Mouse (Mus musculus) frontal cortex, postnatal 10 days (tissue): ENCODE data around the gene Sema4f.
A peak's percentile ranks its signal among the peaks of the same experiment; 100 is the strongest.

Experiments used
- DNase-seq, 2 experiments: peaks; one replicate each; pipeline ENCODE4 v3.0.0; 2022; ENCODE audit warnings: low spot score in 2 of 2, mixed read lengths in 1 of 2

The Sema4f gene

GRCm38 (mm10) chr6:82871632-82872331 is 67.8 kb downstream of the Sema4f start:
- DNase-seq = no peak

- DNase-seq = no peak
These were observed 71.1 kb downstream of the Sema4f start for GRCm38 (mm10) chr6:82868476-82868875.

- DNase-seq = peak; percentile 14 to 29
These were observed 76.1 kb downstream of the Sema4f start for GRCm38 (mm10) chr6:82863380-82863874.

- no peak for DNase-seq
These were observed 77.1 kb downstream of the Sema4f start for GRCm38 (mm10) chr6:82862475-82862874.

GRCm38 (mm10) chr6:82862042-82862441 is 77.5 kb downstream of the Sema4f start:
- DNase-seq = no peak
